Mouse (Mus musculus): ENCODE data around the gene Mthfr. TPM values are rescaled to one million over a fixed set of nuclear protein-coding genes. Genes with fewer than 3 reads are reported as not detected.

The Mthfr gene
- polyA plus RNA-seq, 1 experiment from 2014 or later = 14.6 TPM

DNA sequence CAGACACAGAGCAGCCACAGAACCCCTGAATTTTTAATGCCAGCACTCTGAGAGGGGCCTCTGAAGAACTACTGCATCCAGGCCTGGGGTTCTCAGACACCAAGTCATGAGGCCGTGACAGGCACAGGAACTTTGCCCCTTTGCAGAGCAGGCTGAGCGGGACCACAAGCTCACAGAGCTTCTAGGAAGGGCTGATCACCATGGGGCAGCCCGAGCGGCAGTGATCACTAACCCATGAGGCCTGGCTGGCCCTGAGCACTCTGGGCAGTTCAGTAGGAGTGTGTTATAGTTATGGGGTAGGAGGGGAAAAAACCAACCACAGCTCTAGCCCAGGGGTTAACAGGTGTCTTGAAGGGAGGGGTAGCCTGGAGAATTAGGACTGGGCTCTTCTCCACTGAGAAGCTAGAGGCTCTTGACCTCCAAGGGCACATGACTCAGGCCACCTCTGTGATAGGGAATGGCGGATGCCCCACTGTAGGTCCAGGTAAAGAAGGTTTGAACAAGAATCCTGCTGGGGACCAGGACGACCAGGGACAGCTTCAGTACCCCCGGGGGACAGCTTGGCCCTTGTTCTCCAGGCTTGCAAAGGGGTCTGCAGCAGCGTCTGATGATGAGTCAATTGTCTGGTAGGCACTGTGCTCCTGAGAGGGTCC lies 41.2 kb downstream of the Mthfr start:
- Histone ChIP-seq H3K27ac (no peak overlapping the region), H3K9ac (ENCODE audit: low read depth, low read length) (no peak overlapping the region), H3K4me2 (ENCODE audit: low read length) (no peak overlapping the region), H3K27me3 (ENCODE audit: insufficient read depth, low read length) (no peaks in the 10 kb centered on the region), H3K4me3 (replicated peaks; ENCODE audit: low read depth, low read length) (no peak overlapping the region), H3K36me3 (ENCODE audit: insufficient read depth, low read length) (peaks cover 17% of the 10 kb centered on the region), H3K9me3 (replicated peaks; ENCODE audit: low read length) (no peaks in the 10 kb centered on the region), H3K4me1 (replicated peaks; ENCODE audit: insufficient read depth, low read length) (peaks cover 17% of the 10 kb centered on the region)
- WGBS = 85% methylated on average over 8 of the region's 8 CpGs
- no peak for TF ChIP-seq CTCF (IDR thresholded peaks at IDR 0.05; ENCODE audit: low read depth)
- DNase-seq (ENCODE audit: low spot score) (no peak), ATAC-seq (replicated peaks; ENCODE audit: low FRiP score, low read depth) (no peak)

- Histone ChIP-seq H3K9me3 (replicated peaks; ENCODE audit: low read length) (no peaks in the 10 kb centered on the region), H3K27me3 (ENCODE audit: insufficient read depth, low read length) (no peaks in the 10 kb centered on the region), H3K4me3 (replicated peaks; ENCODE audit: low read depth, low read length) (no peak overlapping the region), H3K36me3 (ENCODE audit: insufficient read depth, low read length) (peaks cover 17% of the 10 kb centered on the region), H3K27ac (no peak overlapping the region), H3K9ac (ENCODE audit: low read depth, low read length) (no peak overlapping the region), H3K4me1 (replicated peaks; ENCODE audit: insufficient read depth, low read length) (peaks cover 17% of the 10 kb centered on the region), H3K4me2 (ENCODE audit: low read length) (no peak overlapping the region)
- DNase-seq (ENCODE audit: low spot score) (no peak), ATAC-seq (replicated peaks; ENCODE audit: low FRiP score, low read depth) (no peak)
- TF ChIP-seq CTCF (IDR thresholded peaks at IDR 0.05; ENCODE audit: low read depth) = no peak
- 88% methylated on average over 1 of the region's 1 CpGs for WGBS
Measured at GRCm38 (mm10) chr4:148080597-148080973, 41.7 kb downstream of the Mthfr start.

GRCm38 (mm10) chr4:148081201-148081600 lies 42.3 kb downstream of the Mthfr start:
- H3K4me3 ChIP-seq (replicated peaks; ENCODE audit: low read depth, low read length) = no peak overlapping the region
- no peak for TF ChIP-seq CTCF (IDR thresholded peaks at IDR 0.05; ENCODE audit: low read depth)
- H3K27ac ChIP-seq = no peak overlapping the region
- 96% methylated on average over 10 of the region's 10 CpGs for WGBS
- ATAC-seq (replicated peaks; ENCODE audit: low FRiP score, low read depth) = no peak
- peaks cover 17% of the 10 kb centered on the region for H3K4me1 ChIP-seq (replicated peaks; ENCODE audit: insufficient read depth, low read length)
- H3K27me3 ChIP-seq (ENCODE audit: insufficient read depth, low read length) = no peaks in the 10 kb centered on the region
- DNase-seq (ENCODE audit: low spot score) = no peak
- no peaks in the 10 kb centered on the region for H3K9me3 ChIP-seq (replicated peaks; ENCODE audit: low read length)
- H3K9ac ChIP-seq (ENCODE audit: low read depth, low read length) = no peak overlapping the region
- no peak overlapping the region for H3K4me2 ChIP-seq (ENCODE audit: low read length)
- H3K36me3 ChIP-seq (ENCODE audit: insufficient read depth, low read length) = peaks cover 17% of the 10 kb centered on the region

DNA sequence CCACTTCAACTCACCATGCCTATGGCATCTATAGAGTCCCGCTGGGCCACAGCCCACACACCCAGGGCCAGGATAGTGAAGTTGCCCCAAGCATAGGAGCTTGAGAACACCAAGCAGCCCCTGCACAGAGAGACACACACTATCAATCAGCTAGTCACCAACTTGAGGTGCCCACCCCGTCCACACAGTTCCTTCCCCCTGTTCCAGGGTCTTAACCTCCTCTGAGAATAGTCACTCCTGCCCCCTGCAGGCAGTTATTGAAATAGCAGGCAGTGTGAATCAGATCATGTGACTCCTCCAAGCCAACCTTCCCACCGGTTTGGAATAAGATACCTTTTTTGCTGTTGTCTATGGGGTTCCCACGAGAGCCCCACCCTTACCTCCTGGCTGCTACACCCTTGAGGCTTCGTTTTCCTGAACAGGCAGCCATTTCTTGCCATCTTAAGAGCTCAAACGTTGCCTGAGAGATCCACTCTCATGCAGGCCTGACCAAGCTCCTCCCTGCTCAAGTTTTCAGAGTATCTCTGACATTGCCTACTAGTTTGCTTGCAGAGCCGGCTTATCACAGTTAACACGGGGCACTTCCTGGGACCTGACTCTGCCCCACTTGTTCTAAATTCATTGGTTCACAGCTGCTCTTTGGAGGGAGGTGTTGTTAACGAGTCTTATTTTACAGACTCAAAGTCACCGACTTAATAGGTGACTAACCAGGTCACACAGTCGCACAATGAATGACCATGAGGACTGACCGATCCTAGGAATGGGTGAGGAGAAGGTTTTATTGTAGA lies 43.6 kb downstream of the Mthfr start:
- Histone ChIP-seq H3K9me3 (replicated peaks; ENCODE audit: low read length) (no peaks in the 10 kb centered on the region), H3K36me3 (ENCODE audit: insufficient read depth, low read length) (peaks cover 17% of the 10 kb centered on the region), H3K4me2 (ENCODE audit: low read length) (no peak overlapping the region), H3K27ac (peak overlapping the region; percentile 61; the same call in 1 of the 2 replicates), H3K4me3 (replicated peaks; ENCODE audit: low read depth, low read length) (no peak overlapping the region), H3K27me3 (ENCODE audit: insufficient read depth, low read length) (no peaks in the 10 kb centered on the region), H3K9ac (ENCODE audit: low read depth, low read length) (no peak overlapping the region), H3K4me1 (replicated peaks; ENCODE audit: insufficient read depth, low read length) (peaks cover 25% of the 10 kb centered on the region)
- DNase-seq (ENCODE audit: low spot score) (peak; percentile 75), ATAC-seq (replicated peaks; ENCODE audit: low FRiP score, low read depth) (peak; percentile 14; the same call in 1 of the 2 replicates)
- WGBS = 42% methylated on average over 12 of the region's 12 CpGs
- TF ChIP-seq CTCF (IDR thresholded peaks at IDR 0.05; ENCODE audit: low read depth) = peak; percentile 75

- no peaks in the 10 kb centered on the region for H3K27me3 ChIP-seq (ENCODE audit: insufficient read depth, low read length)
- H3K4me2 ChIP-seq (ENCODE audit: low read length) = no peak overlapping the region
- H3K36me3 ChIP-seq (ENCODE audit: insufficient read depth, low read length) = peaks cover 17% of the 10 kb centered on the region
- H3K9me3 ChIP-seq (replicated peaks; ENCODE audit: low read length) = no peaks in the 10 kb centered on the region
- H3K27ac ChIP-seq = peak overlapping the region; percentile 61
- peak; percentile 49 for DNase-seq (ENCODE audit: low spot score)
- H3K4me1 ChIP-seq (replicated peaks; ENCODE audit: insufficient read depth, low read length) = peaks cover 25% of the 10 kb centered on the region
- ATAC-seq (replicated peaks; ENCODE audit: low FRiP score, low read depth) = no peak
- no peak overlapping the region for H3K9ac ChIP-seq (ENCODE audit: low read depth, low read length)
- WGBS = 48% methylated on average over 21 of the region's 21 CpGs
- no peak overlapping the region for H3K4me3 ChIP-seq (replicated peaks; ENCODE audit: low read depth, low read length)
- TF ChIP-seq CTCF (IDR thresholded peaks at IDR 0.05; ENCODE audit: low read depth) = no peak
Measured at GRCm38 (mm10) chr4:148083176-148083899, 44.5 kb downstream of the Mthfr start.

DNA sequence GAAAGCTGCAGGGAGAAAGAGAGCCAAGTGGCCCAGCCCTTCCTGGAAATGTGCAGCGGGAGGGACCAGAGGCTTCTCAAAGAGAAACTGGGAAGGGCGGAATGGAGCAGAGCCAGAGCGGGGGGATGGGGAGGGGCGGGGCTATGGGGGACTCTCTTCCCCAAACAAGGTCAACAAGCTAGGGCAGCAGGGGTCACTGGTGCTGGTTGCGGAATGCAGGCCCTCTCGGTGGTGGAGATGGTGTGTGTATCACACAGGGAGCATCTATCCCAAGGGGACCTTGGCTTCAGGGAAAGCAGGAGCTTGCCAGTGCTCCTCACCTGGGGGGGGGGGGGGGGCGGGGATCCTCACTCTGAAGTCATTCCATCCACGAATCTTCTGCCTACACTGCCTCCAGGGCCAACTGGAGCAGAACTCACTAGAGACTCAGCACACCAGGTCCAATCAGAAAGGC lies 45.4 kb downstream of the Mthfr start:
- H3K4me1 ChIP-seq (replicated peaks; ENCODE audit: insufficient read depth, low read length) = peaks cover 25% of the 10 kb centered on the region
- H3K27me3 ChIP-seq (ENCODE audit: insufficient read depth, low read length) = no peaks in the 10 kb centered on the region
- no peak for TF ChIP-seq CTCF (IDR thresholded peaks at IDR 0.05; ENCODE audit: low read depth)
- no peak overlapping the region for H3K4me3 ChIP-seq (replicated peaks; ENCODE audit: low read depth, low read length)
- H3K4me2 ChIP-seq (ENCODE audit: low read length) = no peak overlapping the region
- H3K9me3 ChIP-seq (replicated peaks; ENCODE audit: low read length) = no peaks in the 10 kb centered on the region
- 14% methylated on average over 8 of the region's 8 CpGs for WGBS
- ATAC-seq (replicated peaks; ENCODE audit: low FRiP score, low read depth) = no peak
- no peak overlapping the region for H3K9ac ChIP-seq (ENCODE audit: low read depth, low read length)
- peak; percentile 68 for DNase-seq (ENCODE audit: low spot score)
- no peak overlapping the region; the same call in 1 of the 2 replicates for H3K27ac ChIP-seq
- H3K36me3 ChIP-seq (ENCODE audit: insufficient read depth, low read length) = peaks cover 17% of the 10 kb centered on the region

Measured in kidney, postnatal 0 days (tissue).